10 mouse cellular contexts compared by ENCODE assay signal in genomic region chr5:51908861-51909260, GRCm38 (mm10).
DNase-seq lines count a peak whose midpoint lies in the region; ATAC-seq and TF ChIP-seq lines count a peak whose summit lies in the region.
"Had no signal": no experiment of that assay in that cellular context is flagged by ENCODE, and none has a peak within 500 bp of the region (broad histone marks: within the 10 kb centered on the region; RNA-seq: fewer than 3 reads in every experiment).

No protein-coding gene starts in this region.

- H3K9ac ChIP-seq in hindbrain, embryonic 11.5 days (ENCODE audit: low read depth, low read length) = no peak overlapping the region
- H3K9ac ChIP-seq in hindbrain, embryonic 12.5 days = no peak overlapping the region
- H3K9ac ChIP-seq: hindbrain, embryonic 15.5 days; lung, embryonic 15.5 days had no signal

- TF ChIP-seq POLR2A in brain, embryonic 14.5 days (IDR thresholded peaks at IDR 0.05; ENCODE audit: borderline replicate concordance, extremely low read depth, insufficient read depth, insufficient read length, poor library complexity, severe bottlenecking) = no peak

- no peaks in the 10 kb centered on the region for H3K27me3 ChIP-seq in hindbrain, embryonic 11.5 days (ENCODE audit: control insufficient read depth, insufficient read depth, low read length)
- H3K27me3 ChIP-seq in hindbrain, embryonic 12.5 days = no peaks in the 10 kb centered on the region
- H3K27me3 ChIP-seq: hindbrain, embryonic 15.5 days; lung, embryonic 15.5 days had no signal

- 71% methylated on average over 8 of the region's 8 CpGs for WGBS in hindbrain, embryonic 11.5 days
- WGBS in hindbrain, embryonic 12.5 days = 65% methylated on average over 8 of the region's 8 CpGs

- peak; percentile 13 for DNase-seq in hindbrain, embryonic 11.5 days (ENCODE audit: low spot score)
- peak; percentile 21 for DNase-seq in ES-CJ7 (ENCODE audit: low read depth, low spot score)
- no peak for DNase-seq in brain, embryonic 14.5 days (ENCODE audit: low read depth)
- DNase-seq in urinary bladder, postnatal 4 days (ENCODE audit: low spot score in 2 of 2) = no peak
- DNase-seq in right cerebral cortex, postnatal 36 days (ENCODE audit: low spot score in 2 of 2) = no peak
- DNase-seq in cerebellum, postnatal 4 days (ENCODE audit: low spot score in 2 of 2) = no peak

- ATAC-seq in hindbrain, embryonic 11.5 days (ENCODE audit: low FRiP score) = no peak
- no peak for ATAC-seq in hindbrain, embryonic 12.5 days (ENCODE audit: low FRiP score)
- peak; percentile 55 to 86 for ATAC-seq in hematopoietic stem cell, adult 5-6 weeks (replicated peaks in 1 of 2; ENCODE audit: insufficient read depth in 1 of 2, low FRiP score in 2 of 2, low TSS enrichment in 1 of 2, low read depth in 1 of 2, poor library complexity in 2 of 2, severe bottlenecking in 2 of 2)

- H3K4me2 ChIP-seq in hindbrain, embryonic 11.5 days (replicated peaks; ENCODE audit: low read depth, low read length) = no peak overlapping the region
- no peak overlapping the region for H3K4me2 ChIP-seq in hindbrain, embryonic 12.5 days (replicated peaks)
- H3K4me2 ChIP-seq: hindbrain, embryonic 15.5 days; lung, embryonic 15.5 days had no signal

- no peak overlapping the region for H3K4me3 ChIP-seq in hindbrain, embryonic 11.5 days (ENCODE audit: low read depth, low read length)
- H3K4me3 ChIP-seq in hindbrain, embryonic 12.5 days = no peak overlapping the region
- H3K4me3 ChIP-seq: hindbrain, embryonic 15.5 days; lung, embryonic 15.5 days had no signal

- no peaks in the 10 kb centered on the region for H3K9me3 ChIP-seq in hindbrain, embryonic 11.5 days (ENCODE audit: control insufficient read depth, low read length)
- no peaks in the 10 kb centered on the region for H3K9me3 ChIP-seq in hindbrain, embryonic 12.5 days (replicated peaks)
- H3K9me3 ChIP-seq: hindbrain, embryonic 15.5 days; lung, embryonic 15.5 days had no signal

- peak; percentile 32; the same call in 1 of the 2 replicates for TF ChIP-seq CTCF in brain, embryonic 14.5 days (IDR thresholded peaks at IDR 0.05; ENCODE audit: borderline replicate concordance, extremely low read depth, insufficient read depth, insufficient read length)

- H3K27ac ChIP-seq in hindbrain, embryonic 11.5 days (ENCODE audit: low read depth, low read length) = no peak overlapping the region
- H3K27ac ChIP-seq in hindbrain, embryonic 12.5 days = no peak overlapping the region
- H3K27ac ChIP-seq: hindbrain, embryonic 15.5 days; lung, embryonic 15.5 days had no signal

- H3K36me3 ChIP-seq in hindbrain, embryonic 11.5 days (ENCODE audit: control insufficient read depth, insufficient read depth, low read length) = no peaks in the 10 kb centered on the region
- H3K36me3 ChIP-seq in hindbrain, embryonic 12.5 days = no peaks in the 10 kb centered on the region
- H3K36me3 ChIP-seq: hindbrain, embryonic 15.5 days; lung, embryonic 15.5 days had no signal

- no peaks in the 10 kb centered on the region for H3K4me1 ChIP-seq in hindbrain, embryonic 11.5 days (replicated peaks; ENCODE audit: control insufficient read depth, insufficient read depth, low read length)
- no peaks in the 10 kb centered on the region for H3K4me1 ChIP-seq in hindbrain, embryonic 12.5 days
- H3K4me1 ChIP-seq: hindbrain, embryonic 15.5 days had no signal

Comparison
In these comparisons a context has a peak if more than half of its experiments do, and no peak if none do; other contexts are left out.
1. ATAC-seq: peak in hematopoietic stem cell, adult 5-6 weeks (2 of 2); none in hindbrain, embryonic 11.5 days (single experiment) and hindbrain, embryonic 12.5 days (single experiment).
2. DNase-seq: peak in hindbrain, embryonic 11.5 days (single experiment) and ES-CJ7 (single experiment); none in brain, embryonic 14.5 days (single experiment), urinary bladder, postnatal 4 days (0 of 2), right cerebral cortex, postnatal 36 days (0 of 2) and cerebellum, postnatal 4 days (0 of 2).